Mouse (Mus musculus) thymus, postnatal 14 days (tissue): ENCODE measurements around the gene Trub1.

Experiments
- DNase-seq: peaks from one replicate; pipeline ENCODE4 v3.0.0; 2021

Gene Trub1

GRCm38 (mm10) chr19:57452492-57453217, at the start of gene Trub1:
TSS of gene Trub1 (plus strand) at chr19:57452912.
- DNase-seq = peak; percentile 84

GRCm38 (mm10) chr19:57403700-57404501, 48.8 kb upstream of the Trub1 start:
- peak; percentile 81 for DNase-seq

GRCm38 (mm10) chr19:57404502-57404848, 48.2 kb upstream of the Trub1 start:
- no peak for DNase-seq

GRCm38 (mm10) chr19:57407947-57408346, 44.8 kb upstream of the Trub1 start:
- DNase-seq = no peak

GRCm38 (mm10) chr19:57411375-57412196, 41.1 kb upstream of the Trub1 start:
- peak; percentile 70 for DNase-seq

DNA sequence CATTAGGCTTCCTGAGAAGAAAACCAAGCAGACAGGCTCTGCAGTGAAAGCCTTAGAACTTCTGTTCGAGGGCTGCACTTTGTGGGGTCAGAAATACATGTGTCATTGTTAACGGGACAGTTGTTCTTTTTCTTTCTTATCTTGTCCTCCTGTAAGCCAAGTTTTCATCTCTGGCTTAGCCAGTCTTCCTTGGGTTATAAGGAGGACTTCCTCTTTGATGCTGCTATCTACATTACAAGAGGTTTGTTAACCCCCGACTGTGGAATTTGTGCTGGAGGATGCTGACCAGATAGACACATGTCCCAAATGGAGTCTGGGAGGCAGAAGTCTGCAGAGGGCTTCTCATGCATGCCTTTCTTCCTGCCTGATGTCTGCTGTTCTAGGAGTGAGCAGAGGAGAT, 39.5 kb upstream of the Trub1 start:
- no peak for DNase-seq

DNA sequence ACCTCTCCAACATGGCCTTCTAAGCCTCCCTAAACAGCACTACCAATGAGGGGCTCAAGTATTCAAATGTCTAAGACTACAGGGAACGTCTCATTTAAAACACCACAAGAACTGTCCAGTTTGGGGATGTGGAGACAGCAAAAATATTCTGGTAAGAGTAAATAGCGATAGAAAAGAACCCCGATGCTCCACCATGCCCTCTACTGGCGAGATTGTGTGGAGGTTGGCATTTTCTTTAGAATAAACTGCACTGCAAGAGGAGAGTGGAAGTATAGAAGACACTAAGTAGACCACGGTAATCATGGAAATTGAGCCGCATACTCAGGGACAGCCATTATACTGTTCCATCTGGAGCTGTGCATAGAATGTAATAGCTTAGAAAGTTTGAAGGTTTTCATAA, 38.8 kb upstream of the Trub1 start:
- peak; percentile 50 for DNase-seq

DNA sequence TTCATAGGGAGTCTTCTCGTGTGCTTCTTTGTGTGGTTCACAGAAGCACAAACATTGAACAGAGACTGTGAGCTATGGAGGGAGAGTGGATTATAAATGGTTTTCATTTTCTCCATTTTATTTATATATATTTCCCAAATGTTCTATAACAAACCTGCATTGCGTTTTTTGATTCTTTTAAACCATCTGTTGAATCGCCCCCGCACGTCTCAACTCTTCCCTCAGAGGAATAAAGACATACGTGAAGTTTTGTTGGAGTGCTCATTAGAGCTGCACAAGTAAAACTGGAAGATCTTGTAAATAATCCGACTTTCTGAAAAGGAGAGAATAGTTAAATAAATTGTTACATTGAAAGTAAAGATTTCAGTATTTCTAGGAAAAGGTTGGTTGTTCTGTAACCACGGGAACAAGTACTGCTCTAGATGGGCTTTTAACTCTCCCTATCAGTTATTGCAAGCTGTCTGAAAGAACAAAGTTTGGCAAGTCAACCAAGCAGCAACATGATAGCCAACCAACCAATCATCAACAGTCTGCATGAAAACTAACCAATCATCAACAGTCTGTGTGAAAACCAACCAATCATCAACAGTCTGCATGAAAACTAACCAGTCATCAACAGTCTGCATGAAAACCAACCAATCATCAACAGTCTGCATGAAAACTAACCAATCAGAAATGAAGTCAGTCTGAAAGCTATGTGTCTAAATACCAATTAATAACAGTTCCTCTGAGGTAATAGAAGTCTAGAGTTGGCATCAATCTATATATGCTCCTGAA, 37.5 kb upstream of the Trub1 start:
- no peak for DNase-seq

DNA sequence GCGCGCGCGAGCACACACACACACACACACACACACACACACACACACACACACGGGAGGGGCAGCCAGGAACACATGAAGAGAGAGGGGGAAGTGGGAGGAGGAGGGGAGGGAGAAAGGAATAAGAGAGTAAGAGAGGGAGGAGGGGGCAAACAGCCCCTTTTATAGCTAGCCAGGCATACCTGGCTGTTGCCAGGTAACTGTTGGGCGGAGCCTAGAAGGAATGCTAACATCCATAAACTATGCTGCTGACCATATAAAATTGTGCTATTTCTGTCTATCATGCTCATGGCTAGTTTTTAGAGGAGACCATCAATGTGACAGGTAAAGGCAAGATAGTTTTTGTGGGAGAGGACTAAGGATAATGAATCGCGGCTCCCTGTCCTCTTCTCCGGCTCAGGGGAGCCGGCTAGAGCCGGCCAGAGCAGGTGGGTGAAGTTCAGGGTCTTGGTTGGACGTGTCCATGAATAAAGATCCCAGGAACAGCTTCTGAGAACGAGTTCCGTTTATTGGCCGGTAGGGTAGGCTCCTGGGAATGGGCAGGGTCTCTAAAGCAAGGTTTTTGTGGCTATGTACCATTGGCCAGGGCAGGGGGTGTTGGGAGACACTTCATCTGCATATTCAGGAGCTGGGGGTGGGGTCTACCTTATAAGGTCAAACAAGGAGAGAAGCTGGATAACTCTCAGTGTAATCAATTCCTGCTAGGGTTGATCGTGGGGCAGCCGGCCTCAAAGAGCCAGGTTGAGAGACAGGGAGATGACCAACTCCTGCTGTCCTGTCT, 34.7 kb upstream of the Trub1 start:
- DNase-seq = no peak

- DNase-seq = no peak
Observed at GRCm38 (mm10) chr19:57423402-57423801, 29.3 kb upstream of the Trub1 start.

DNA sequence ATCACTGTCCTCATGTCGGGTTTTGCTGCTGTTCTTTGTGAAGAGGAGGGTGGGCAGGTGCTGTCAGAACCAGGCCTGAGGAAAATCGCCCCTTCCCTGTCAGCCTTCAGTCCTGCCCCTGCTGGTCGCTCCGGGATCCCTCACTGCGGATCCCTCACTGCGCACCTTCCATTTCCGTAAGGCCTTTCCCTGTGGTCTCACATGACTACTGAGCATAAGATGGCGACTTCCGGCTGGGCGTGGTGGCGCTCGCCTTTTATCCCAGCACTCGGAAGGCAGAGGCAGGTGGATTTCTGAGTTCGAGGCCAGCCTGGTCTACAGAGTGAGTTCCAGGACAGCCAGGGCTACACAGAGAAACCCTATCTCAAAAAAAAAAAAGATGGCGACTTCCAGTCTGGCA, 27.4 kb upstream of the Trub1 start:
- no peak for DNase-seq

GRCm38 (mm10) chr19:57426841-57427240, 25.9 kb upstream of the Trub1 start:
- no peak for DNase-seq

GRCm38 (mm10) chr19:57427756-57428438, 24.8 kb upstream of the Trub1 start:
- no peak for DNase-seq

DNA sequence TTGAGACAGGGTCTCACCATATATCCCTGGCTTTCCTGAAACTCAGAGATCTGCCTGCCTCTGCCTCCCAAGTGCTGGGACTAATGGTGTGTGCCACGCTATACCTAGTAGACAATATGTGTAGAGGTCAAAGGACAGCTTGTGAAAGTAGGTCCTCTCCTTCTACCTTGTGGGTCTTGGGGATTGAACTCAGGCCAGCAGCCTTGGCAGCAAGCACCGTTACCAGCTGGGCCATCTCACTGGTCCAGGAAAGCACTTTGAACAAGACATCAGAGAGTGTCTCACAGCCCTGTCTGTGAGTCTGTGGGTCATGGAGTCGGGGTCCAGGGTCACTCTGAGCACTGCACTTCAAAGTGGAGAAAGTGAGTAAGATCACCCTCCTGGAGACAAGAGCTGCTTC, 24.1 kb upstream of the Trub1 start:
- no peak for DNase-seq

- peak; percentile 84 for DNase-seq
Observed at GRCm38 (mm10) chr19:57429926-57430325, 22.8 kb upstream of the Trub1 start.

- DNase-seq = peak; percentile 84
Observed at GRCm38 (mm10) chr19:57431476-57431875, 21.2 kb upstream of the Trub1 start.

GRCm38 (mm10) chr19:57434024-57434423, 18.7 kb upstream of the Trub1 start:
- no peak for DNase-seq

- no peak for DNase-seq
Observed at GRCm38 (mm10) chr19:57436586-57437021, 16.1 kb upstream of the Trub1 start.

GRCm38 (mm10) chr19:57437042-57437441, 15.7 kb upstream of the Trub1 start:
- no peak for DNase-seq

DNA sequence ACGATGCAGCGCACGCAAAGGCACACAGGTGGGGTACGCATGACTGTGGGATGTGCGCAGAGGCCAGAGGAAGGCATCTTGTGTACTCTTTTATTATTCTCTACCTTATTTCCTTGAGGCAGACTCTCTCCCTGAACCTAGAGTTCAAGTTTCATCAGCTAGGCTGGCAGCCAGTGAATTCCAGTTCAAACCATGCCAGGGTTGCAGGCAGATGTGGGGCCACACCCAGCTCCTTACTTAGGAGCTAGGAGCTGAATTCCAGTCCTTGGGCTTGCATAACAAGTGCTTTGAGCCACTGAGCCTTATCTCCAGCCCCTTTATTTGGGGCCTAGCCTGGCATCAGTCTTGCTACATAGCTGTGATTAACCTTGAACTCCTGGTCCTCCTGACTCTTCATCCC, 13.4 kb upstream of the Trub1 start:
- DNase-seq = no peak

GRCm38 (mm10) chr19:57441501-57441900, 11.2 kb upstream of the Trub1 start:
- no peak for DNase-seq
